Mouse (Mus musculus) monocyte, adult 2 months (primary cell): Measurements from ENCODE around the gene Ube2e1.
"Not testable (repeated sequence)": the region's sequence is repeated elsewhere in the genome, so short reads cannot be mapped to it uniquely, and the experiment has no call there.

ENCODE experiments used
- DNase-seq, 2 experiments: peaks; one replicate each; pipeline ENCODE4 v3.0.0; 2022; ENCODE audit warnings: low spot score in 2 of 2, low read depth in 1 of 2

The Ube2e1 gene

DNA sequence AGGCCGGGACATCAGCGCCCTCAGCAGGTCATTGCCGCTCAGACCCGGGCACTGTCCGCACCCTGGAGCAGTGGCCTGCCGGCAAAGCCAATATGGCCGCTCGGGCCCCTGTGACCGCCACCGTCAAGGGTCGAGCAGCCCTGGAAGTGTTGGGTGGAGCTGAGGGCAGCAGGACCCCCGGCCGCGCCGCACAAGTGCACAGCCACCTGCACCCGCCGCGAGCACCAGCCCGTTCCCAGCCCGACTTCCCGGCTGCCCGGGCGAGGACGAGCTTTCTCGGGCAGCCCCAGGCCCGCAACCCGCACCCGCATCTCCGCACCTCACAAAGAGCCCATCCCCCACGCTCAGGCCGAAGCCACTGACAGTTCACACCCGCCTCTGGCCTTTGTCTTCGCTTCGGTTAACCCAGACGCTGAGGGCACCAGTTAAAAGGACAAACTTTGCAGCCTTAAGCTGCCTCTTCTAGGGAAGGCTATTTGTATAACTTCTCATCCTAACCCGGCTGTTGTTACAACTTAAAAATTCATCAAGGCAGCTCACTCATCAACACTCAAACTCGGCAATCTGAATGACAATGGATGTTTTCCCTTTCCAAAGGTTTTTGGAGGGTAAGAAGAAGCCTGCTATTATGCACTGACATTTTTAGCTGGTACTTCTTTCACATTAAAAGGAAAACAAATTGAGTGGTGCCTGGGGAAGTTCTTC lies 4.5 kb downstream of the Ube2e1 start:
- no peak for DNase-seq

DNA sequence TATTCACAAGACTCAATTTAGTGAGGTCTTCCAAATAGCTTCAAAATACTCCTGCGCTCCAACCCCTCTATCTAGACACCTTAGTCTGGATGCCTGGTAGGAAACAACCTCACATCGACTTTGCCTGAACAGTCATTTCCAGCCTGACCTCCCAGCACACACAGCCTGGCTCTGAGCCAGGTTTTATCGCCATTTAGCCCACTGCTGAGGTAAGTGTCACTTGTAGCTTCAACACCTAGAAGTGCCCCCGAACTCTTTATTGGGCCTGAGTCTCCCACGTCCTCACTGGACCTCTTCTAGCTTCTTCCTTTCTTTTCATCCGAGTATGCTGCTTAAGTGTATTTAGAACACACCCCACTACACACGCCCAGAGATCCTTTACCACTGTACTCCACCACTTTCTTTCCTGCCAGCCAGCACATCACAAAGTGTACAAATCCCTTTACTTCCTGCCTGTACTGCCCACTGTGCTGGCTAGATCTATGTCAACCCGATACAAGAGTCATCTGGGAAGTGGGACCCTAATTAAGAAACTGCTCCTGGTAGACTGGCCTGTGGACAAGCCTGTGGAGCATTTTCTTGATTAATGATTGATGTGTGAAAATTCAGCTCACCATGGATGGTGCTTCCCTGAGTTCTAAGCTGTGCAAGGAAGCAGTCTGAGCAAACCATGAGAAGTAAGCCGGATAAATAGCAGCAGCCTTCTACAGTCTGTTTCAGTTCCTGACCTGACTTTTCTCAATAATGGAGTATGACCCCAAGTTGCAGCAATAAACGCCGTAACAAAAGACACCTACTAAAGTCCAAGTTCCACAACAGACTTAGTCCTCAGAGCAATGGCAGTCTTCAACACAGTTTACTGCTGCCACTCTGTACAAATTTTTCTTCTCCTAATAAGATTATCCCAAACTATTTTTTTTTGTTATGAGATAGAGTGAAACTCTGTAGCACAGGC lies 13.9 kb downstream of the Ube2e1 start:
- DNase-seq, result no peak

DNA sequence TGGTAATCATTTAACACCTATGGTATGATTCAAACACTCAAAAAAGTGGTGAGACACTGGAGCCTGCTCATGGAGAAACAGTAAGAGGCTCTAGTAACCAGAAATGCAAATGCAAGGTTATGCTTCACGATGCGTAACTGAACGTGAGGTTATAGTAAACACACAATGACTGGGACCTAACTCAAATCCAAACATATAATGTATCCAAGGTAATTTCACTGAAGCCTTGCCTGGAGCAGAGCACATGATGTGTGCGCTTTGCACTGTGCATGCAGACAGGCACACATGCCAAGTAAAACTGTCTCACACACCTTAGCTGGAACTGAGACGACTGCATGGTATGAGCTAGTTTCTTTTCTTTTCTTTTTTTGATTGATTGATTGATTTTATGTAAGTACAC lies 27.5 kb downstream of the Ube2e1 start:
- no peak for DNase-seq

DNA sequence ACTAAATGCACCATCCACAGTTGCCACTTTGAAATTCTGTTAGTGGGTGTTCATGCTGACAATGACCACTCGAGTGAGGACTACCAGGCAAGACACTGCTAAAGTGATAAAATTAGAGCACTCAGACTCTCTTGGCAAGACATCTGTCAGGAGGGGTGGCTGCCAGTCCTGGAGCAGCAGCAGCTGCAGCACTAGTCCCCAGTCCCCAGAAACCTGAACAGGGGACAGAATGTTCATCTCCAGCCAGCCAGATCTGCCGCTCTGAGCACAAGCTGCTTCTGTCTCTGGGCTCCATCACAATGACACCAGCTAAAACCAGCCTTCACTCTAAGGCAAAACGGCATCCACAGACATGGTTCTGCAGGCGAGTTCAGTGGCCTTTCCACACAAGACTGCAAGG lies 28.4 kb downstream of the Ube2e1 start:
- no peak for DNase-seq

DNA sequence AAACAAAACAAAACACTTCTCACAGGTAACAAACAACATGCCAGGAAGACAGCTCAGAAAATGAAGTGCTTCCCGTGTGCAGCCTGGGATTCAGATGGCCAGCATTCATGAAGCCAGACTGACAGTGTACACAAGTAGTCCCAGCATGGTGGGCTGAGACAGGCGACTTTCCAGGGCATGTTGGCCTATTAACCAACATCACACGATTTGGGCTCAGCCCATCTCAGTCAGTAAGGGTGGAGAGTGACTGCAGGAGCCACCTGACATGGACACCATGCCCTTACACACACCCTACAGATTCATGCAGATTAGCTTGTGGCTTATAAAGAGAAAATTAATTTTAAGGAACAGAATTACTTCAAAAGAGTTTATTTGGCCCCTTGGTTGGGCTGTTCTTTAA lies 28.9 kb downstream of the Ube2e1 start:
- no peak for DNase-seq

DNA sequence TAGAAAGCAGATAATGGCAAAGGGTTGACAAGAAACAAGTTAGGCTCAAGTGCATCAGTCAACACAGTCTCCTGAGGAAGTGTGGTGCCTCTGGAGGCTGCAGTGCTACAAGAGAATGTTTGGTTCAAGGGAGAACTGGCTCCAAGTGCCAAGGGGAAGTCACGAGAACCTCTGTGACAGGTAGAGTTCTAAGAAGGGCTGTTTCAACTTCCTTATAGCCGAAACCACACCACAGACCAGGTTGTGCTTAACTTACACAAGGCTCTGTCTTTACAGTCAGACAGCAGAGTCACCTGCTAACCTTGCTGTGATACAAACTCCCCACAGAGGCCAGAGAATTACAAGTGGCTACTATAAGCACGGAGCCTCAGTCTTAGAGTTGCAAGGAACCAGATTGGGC lies 30.1 kb downstream of the Ube2e1 start:
- DNase-seq, result no peak

DNA sequence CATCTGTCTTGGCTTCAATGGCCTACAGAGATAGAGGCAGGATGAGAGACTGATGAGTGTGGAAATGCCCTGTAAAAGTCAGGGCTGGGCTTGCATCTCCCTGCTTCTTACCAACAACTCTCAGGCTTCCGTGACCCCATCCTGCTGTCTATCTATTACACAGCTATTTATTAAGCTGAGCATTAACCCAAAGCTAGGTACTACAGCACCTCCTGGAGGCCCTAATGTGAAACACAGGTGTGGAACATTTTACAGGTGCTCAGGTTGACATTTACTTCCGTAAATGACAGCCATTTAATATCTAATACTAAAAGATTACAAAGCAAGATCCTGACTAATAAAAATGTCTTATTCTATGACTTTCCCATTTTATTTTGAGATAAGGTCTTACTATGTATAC lies 31.0 kb downstream of the Ube2e1 start:
- DNase-seq, result no peak

DNA sequence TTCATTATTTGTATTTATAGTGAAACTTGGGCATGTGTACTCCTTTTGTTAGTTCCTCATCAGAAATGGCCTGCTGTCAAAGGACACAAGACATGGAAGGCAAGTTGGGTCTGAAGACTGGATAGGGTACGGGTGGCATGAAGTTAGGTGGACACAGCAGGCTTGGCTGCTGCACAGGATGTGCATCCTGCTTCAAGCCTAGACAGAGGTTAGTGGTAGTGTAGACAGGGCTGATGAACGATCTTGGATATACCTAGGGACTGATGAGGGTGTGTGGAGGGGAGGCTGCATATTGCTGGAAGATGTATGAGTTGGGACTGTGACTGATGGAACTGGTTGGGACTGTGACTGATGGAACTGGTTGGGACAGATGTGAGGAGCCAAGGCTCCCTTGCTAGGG lies 32.8 kb downstream of the Ube2e1 start:
- no peak for DNase-seq

DNA sequence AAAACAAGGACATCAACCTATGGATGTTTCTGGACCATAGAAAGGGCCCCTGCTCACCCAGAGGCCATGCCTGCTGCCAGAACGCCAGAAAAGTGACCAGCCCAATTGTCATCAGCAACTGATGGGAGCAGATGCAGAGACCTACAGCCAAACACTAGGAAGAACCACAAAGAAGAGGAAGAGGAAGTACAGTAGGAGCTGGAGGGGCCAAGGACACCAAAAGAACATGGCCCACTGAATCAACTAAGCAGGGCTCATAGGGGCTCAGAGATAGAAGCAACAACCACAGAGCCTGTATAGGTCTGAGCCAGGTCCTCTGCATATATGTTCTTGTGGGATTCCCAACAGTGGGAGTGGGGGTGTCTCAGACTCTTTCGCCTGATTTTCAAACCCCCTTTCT lies 34.2 kb downstream of the Ube2e1 start:
- DNase-seq, result no peak

DNA sequence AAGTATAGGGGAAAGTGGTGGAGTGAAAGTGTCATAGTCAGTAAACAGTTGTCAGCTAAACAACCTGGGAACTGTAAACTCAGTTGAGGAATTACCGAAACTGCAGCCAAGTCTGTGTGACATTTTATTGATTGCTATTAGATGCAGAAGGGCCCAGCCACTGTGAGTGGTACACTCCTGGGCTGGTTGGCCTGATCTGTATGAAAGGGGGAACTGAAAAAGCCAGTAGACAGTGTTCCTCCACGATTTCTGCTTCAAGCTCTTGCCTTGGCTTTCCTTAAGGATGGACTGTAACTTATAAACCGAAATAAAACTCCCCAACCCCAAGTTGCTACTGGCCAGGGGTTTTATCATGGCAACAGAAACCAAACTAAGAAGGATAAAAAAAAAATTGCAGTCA lies 39.1 kb downstream of the Ube2e1 start:
- DNase-seq, result no peak

DNA sequence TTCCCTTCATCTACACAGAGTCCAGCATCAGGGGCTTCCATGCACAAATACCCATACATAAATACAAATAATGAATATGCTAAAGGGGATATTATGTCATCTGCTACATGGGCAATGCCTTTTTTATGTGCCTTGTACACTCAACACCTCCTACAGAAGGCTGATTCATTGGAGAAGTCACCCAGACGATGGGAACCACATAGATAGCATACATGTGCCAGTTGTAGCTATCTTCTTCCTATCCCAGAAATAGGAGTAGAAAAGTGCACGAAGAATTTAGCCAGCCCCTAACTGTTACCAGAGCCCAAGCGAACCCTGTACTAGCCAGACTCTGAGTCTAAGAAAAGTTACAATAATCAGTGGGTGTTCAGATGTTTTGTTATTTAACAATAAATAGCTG lies 39.5 kb downstream of the Ube2e1 start:
- no peak for DNase-seq

DNA sequence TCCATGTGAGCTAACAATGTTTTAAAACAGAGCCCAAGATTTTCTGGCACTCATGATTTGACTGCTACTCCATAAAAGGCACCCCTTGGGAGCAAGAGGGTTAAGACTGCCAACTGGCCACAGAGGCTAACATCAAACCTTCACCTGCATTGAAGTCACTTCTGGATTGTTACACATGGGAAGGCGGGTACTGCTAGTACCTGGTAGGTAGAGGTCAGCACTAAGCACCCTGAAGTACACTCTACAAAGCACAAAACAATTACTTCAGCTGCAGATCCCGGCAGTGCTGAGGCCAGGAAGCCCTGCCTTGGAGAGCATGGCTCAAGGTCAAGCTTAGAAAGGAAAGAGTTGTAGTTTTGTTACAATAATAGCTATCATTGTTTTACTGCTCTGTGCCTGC lies 44.3 kb downstream of the Ube2e1 start:
- DNase-seq, result no peak

DNA sequence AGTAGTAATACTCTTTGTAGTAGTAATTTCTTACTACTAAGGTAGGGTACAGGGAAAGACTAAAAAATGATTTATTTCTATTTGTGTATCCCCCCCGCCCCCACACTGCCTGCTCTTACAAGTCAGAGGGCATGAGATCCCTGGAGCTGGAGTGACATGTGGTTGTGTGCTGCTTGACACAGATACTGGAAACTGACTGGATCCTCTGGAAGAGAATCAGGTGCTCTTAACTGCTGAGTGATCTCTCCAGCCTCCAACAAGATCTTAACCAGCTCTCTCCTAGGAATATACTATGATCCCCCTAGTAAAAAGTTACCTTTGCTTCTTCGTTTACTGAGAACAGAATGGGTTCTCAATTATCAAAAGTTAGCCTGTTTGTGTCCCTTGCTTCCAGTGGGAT lies 45.2 kb downstream of the Ube2e1 start:
- DNase-seq, result no peak

DNA sequence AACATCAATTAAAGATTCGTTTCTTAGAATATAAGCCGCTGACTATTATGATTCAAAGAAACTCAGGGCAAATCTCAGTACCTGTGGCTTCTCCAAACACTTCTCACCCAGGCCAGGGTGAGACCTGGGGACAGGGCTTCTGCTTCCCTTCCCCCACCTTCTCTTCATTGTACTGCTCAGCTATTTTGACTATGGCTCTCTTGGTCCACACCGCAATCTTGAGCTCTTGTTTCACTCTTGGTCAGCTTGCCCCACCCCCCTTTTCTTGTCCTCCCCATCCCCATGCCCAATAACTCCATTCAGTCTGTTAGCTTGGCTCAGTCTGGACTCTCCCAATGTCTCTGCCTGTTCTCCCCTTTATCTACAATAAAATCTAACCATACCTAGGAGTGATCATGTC lies 46.2 kb downstream of the Ube2e1 start:
- DNase-seq, result no peak

DNA sequence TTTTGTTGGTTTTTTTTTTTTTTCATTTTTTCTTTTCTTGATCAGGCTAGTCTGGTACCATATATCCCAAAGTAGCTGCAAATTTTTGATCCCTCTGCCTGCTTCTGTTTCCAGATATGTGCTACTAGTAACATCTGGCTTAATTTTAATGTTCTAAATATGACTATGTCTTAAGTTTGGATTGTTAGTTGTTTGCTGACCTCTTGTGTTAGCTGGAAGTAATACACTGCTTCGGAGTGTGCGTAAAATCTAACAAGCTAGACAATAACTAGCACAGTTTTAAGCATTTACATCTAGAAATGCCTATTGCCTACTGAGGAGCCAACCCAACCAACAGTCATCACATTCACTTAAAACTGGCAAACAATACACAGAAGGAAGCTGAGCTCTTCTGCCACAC lies 47.1 kb downstream of the Ube2e1 start:
- no peak for DNase-seq

DNA sequence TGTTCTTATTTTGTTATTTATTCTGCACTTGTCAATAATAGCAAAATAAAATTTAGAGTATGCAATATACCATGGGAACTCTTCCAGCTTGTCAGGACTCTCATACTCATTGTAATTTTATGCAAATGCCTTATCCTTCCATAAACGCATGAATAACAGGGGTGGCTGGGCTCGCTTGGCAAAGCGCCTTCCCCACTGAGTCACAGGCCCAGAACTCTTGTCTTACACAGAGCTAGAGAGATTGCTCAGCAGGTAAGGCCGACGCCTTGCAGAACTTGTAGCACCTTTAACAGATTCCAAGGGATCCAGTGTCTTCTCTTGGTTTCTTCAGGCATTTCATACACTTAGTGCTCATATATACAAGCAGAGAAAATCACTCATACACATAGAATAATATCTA lies 51.3 kb downstream of the Ube2e1 start:
- DNase-seq, result no peak

DNA sequence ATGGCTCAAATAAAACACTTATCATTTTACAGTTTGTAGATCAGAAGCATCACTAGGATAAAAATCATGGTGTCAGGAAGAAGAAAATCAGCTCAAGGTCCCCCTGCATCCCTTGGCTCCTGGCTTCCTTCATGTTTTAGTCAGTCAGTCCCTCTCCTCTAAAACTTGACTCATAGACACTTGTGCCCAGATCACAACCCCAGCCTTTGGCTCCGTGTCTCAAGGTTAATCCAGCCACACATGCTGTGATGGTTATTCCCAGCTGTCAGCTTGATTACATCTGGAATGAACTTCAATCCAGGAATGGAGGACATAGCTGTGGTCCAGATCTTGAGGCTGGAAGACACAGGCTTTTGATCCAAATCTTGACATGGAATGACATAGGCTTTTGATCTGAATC lies 57.1 kb downstream of the Ube2e1 start:
- DNase-seq, result no peak

DNA sequence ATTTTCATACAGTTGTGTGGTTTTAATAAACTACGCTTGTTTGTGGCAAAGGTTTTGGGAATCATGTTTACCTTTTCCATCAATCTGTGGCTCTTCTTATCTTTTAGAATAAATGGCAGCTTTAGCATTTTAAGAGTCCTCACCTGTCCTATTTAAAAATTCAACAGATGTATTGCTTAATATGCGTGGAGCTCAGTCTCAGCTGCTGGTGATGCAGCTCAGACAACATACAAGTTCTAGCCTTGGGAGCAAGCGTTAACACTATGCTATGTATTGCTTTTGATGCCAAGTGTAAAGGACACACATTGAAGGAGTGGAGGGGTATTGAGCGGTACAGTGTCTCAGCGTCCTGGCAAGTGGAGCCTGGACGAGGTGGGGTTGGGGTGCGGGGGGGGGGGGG lies 60.0 kb downstream of the Ube2e1 start:
- no peak for DNase-seq

DNA sequence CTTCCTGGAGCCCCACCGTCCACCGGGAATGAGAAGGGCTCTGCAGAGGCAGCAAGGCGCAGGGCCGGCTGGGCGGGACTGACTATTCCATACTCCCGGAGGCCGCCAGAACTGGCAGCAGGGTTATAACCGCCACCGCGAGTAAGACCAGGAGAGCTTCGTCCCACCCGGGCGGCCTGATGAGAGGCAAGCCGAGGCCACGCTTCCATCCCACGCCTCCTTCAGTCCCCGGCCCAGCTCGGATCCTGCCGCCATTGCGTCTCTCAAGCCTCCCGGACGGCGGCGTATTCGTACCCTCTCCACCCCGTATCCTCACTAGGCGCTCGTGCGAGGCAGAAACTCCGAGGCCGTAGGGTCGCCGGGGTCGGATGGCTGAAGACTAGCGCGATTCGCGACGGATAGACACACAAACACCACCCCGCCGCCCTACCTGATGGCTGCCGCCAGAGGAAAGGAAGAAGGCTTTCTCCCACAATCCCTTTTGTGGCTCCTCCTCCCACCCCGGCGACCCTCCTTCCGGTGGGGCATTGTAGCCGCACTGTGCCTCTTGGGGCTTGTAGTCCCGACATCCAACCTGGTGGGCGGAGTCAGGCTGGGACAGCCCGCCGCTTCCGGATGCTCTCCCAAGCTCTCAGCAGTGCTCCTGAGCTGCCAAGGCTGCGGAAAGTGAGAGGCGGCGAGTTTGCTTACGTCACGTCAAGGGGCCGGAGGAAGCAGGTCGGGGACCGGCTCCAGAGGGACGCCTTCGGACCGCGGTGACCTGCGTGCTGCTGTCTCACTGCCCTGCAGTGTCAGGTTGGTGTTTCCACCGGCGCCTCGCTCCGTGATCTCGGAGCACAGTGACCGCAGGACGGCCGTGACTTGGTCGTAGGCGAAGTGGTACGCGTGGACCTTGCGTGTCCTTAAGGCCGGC lies 60.9 kb downstream of the Ube2e1 start, which contains the start of the genes Nkiras1 and Rpl15:
Gene Nkiras1, plus strand, starts transcription at position 608 of the 913 bp plus-strand sequence.
Gene Rpl15, minus strand, starts transcription at position 863 of the 913 bp plus-strand sequence.
- peak; percentile 94 to 96 for DNase-seq

DNA sequence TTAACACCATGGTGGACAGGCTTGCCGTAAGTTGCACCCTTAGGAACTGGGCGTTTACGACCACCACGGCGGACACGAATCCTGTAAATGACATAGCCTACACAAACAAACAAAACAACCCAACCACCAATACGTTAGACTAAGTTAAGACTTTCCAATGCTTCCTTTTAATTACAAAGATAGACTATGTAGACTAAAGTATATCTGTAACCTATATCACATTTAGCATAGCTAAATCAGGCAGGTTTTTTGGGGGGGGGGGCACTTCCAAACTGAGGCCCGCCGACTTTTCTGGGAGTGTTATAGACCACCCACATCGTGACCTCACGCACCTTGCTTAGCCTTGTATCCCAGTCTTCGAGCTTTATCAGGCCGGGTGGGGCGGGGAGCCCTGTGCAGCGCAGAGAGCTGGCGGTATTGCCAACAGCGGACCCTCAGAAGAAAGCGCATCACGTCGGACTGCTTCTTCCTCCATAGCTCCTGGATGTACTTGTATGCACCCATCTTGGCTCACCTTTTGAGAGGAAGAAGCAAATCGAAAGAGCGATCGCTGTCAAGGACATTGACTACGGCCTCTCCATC lies 61.6 kb downstream of the Ube2e1 start:
- DNase-seq, result not testable (repeated sequence)

DNA sequence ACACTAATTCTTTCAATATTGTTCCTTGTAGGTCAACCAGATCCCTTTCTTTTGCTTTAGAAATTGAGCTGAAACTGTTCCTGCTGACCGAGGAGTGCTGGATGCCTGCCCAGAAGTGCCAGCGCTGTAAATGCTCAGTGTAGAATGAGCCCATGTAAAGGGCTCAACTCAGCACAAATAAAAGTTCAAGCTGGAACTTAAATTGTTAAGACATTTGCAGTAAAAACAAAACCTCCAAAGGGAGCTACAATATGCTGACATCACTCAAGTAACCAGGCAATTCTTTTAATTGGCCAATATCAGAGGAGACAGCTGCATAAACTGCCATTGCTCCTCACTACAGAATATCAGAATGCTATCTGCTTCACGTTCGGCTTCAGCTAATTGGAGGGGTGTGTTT lies 68.2 kb downstream of the Ube2e1 start:
- DNase-seq, result no peak
